Mouse (Mus musculus) thymus, adult 2 months (tissue): ENCODE measurements around the gene Cnppd1.

Source experiments
- CTCF ChIP-seq: fragments of 200-500 bp; IDR thresholded peaks from 2 replicates; pipeline ENCODE4 v1.5.1; 2012; ENCODE audit warnings: mild to moderate bottlenecking, control low read depth, low read length, moderate library complexity, borderline replicate concordance; ENCODE audit not compliant: control insufficient read depth, poor library complexity, insufficient read depth; ENCODE audit errors: extremely low read depth
- POLR2A ChIP-seq: fragments of 200-500 bp; IDR thresholded peaks from 2 replicates; pipeline ENCODE4 v1.6.1; 2012; ENCODE audit warnings: mild to moderate bottlenecking, low read length, control low read depth, moderate library complexity; ENCODE audit not compliant: control insufficient read depth, poor library complexity, insufficient read depth; ENCODE audit errors: extremely low read depth

DNA sequence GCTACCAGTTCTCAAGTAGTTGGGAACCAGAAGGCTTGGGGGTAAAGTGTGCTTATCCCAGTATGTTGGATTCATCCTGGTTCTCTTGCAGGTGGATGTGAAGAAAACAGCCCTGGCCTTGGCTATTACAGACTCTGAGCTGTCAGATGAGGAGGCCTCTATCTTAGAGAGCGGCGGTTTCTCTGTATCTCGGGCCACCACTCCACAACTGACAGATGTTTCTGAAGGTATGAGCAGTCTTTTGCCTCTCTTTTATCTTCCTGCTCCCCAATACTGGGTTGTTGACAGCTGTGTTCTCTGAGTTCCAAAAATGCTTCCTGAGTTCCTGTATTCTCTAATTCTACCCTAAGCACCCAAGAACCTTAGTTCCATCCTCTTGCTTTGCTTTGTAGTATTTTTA, 3.1 kb upstream of the Cnppd1 start:
- no peak for TF ChIP-seq POLR2A
- TF ChIP-seq CTCF = no peak
